Mouse (Mus musculus) kidney, postnatal 0 days (tissue): ENCODE measurements around the gene Atp5g2. TPM values are rescaled to one million over a fixed set of nuclear protein-coding genes. Genes with fewer than 3 reads are reported as not detected.

Experiments
- ATAC-seq: fragments of 200-750 bp; cut with Nextera tagmentation; replicated peaks from 2 replicates; pipeline ENCODE4 v1.8.0; 2017; ENCODE audit warnings: low read depth, moderate number of reproducible peaks, moderate TSS enrichment, moderate library complexity; ENCODE audit not compliant: low FRiP score
- DNase-seq: peaks from one replicate; pipeline ENCODE4 v3.0.0-alpha.2; 2016; ENCODE audit warnings: low spot score
- H3K27ac ChIP-seq: fragments of 300-500 bp; sonication (generic); 2 replicates; pipeline ENCODE4 v1.5.1; 2014; ENCODE audit warnings: mild to moderate bottlenecking
- H3K27me3 ChIP-seq: fragments of 300-500 bp; sonication (generic); 2 replicates; pipeline ENCODE4 v1.6.1; 2014; ENCODE audit warnings: low read length, mixed read lengths; ENCODE audit not compliant: insufficient read depth
- H3K36me3 ChIP-seq: fragments of 300-500 bp; sonication (generic); 2 replicates; pipeline ENCODE4 v1.6.1; 2014; ENCODE audit warnings: low read length, mixed read lengths; ENCODE audit not compliant: insufficient read depth
- H3K4me1 ChIP-seq: fragments of 300-500 bp; sonication (generic); replicated peaks from 2 replicates; pipeline ENCODE4 v1.6.1; 2014; ENCODE audit warnings: antibody characterized with exemption, low read length, mixed read lengths; ENCODE audit not compliant: insufficient read depth
- H3K4me2 ChIP-seq: fragments of 300-500 bp; sonication (generic); 2 replicates; pipeline ENCODE4 v1.6.1; 2014; ENCODE audit warnings: mild to moderate bottlenecking, low read length, moderate library complexity, mixed read lengths
- H3K4me3 ChIP-seq: fragments of 300-500 bp; sonication (generic); replicated peaks from 2 replicates; pipeline ENCODE4 v1.5.1; 2014; ENCODE audit warnings: low read depth, low read length
- H3K9ac ChIP-seq: fragments of 300-500 bp; sonication (generic); 2 replicates; pipeline ENCODE4 v1.6.1; 2014; ENCODE audit warnings: low read depth, low read length
- H3K9me3 ChIP-seq: fragments of 300-500 bp; sonication (generic); replicated peaks from 2 replicates; pipeline ENCODE4 v1.6.1; 2016; ENCODE audit warnings: low read length, inconsistent platforms, mixed read lengths
- CTCF ChIP-seq: IDR thresholded peaks from 2 replicates; pipeline ENCODE4 v1.5.1; 2016; ENCODE audit warnings: antibody characterized with exemption, low read depth, mild to moderate bottlenecking, moderate library complexity
- WGBS: fragments of 180-500 bp; shearing (Covaris S2); extraction: QIAGEN DNeasy Blood & Tissue Kit; methylation state at CpG from one replicate; pipeline ENCODE4 v1.1.7; 2014; 5-methylcytosine and 5-hydroxymethylcytosine counted together
- polyA plus RNA-seq: library from polyadenylated mRNA; unstranded; fragments of >200 nt; fragmentation: Nextera tagmentation; extraction: Ambion mirVana; gene quantifications from 2 replicates; pipeline ENCODE4 v1.2.1, GENCODE M21; 2015

Atp5g2 gene
- polyA plus RNA-seq = 102 and 110 TPM in 2 replicates

- 0 out of 2 replicates have a peak, but pooled peaks have one; percentile 10 for TF ChIP-seq CTCF
- Histone ChIP-seq H3K4me1 (peaks cover 10% of the 10 kb centered on the region; the same call in 1 of the 2 replicates), H3K36me3 (peaks cover under 1% of the 10 kb centered on the region), H3K9ac (peak within 1 kb of the TSS; percentile 90), H3K27ac (peak within 1 kb of the TSS; percentile 99), H3K27me3 (no peaks in the 10 kb centered on the region), H3K4me3 (peak within 1 kb of the TSS; percentile 62), H3K9me3 (no peaks in the 10 kb centered on the region), H3K4me2 (peak within 1 kb of the TSS; percentile 89)
- peak; percentile 79 for DNase-seq
- WGBS = 4% methylated on average over 37 of the region's 37 CpGs
- ATAC-seq = no peak
Measured at GRCm38 (mm10) chr15:102672215-102673071, at the start of gene Atp5g2. Gene Atp5g2, minus strand, starts transcription at chr15:102672352.

- H3K9ac ChIP-seq = peak overlapping the region; percentile 64
- 0 out of 2 replicates have a peak, but pooled peaks cover 5% of the 10 kb centered on the region for H3K4me1 ChIP-seq
- peaks cover 16% of the 10 kb centered on the region; the same call in 1 of the 2 replicates for H3K36me3 ChIP-seq
- no peak for TF ChIP-seq CTCF
- H3K9me3 ChIP-seq = no peaks in the 10 kb centered on the region
- peak overlapping the region; percentile 5; the same call in 1 of the 2 replicates for H3K27ac ChIP-seq
- no peak for DNase-seq
- peak overlapping the region; percentile 80 for H3K4me3 ChIP-seq
- no peak for ATAC-seq
- H3K4me2 ChIP-seq = peak overlapping the region; percentile 80
- 11% methylated on average over 14 of the region's 14 CpGs for WGBS
- H3K27me3 ChIP-seq = no peaks in the 10 kb centered on the region
Measured at GRCm38 (mm10) chr15:102721016-102721898, 49.1 kb upstream of the Atp5g2 start.

DNA sequence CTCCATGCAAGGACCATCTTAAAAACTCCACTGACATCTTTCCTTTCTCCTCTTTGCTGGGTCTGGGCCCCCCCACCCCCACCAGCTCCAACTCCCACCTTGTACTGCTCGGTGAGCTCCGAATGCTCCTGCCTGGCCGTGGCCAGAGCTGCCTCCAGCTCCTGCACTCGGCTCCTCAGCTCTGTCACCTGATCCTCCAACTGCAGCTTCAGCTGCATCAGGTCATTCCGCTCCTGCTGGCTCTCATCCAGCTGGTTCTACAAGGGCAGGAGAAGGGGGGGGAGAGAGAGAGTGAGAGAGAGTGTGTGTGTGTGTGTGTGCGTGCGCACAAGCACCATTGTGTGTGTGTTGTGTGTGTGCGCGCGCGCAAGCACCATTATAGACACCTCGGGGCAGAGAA, 44.0 kb upstream of the Atp5g2 start:
- no peak overlapping the region for H3K4me2 ChIP-seq
- 46% methylated on average over 12 of the region's 12 CpGs for WGBS
- H3K36me3 ChIP-seq = peaks cover 53% of the 10 kb centered on the region
- no peak overlapping the region for H3K27ac ChIP-seq
- H3K9ac ChIP-seq = no peak overlapping the region
- no peaks in the 10 kb centered on the region for H3K27me3 ChIP-seq
- no peak overlapping the region for H3K4me3 ChIP-seq
- TF ChIP-seq CTCF = no peak
- peak; percentile 57 for DNase-seq
- ATAC-seq = 0 out of 2 replicates have a peak, but pooled peaks have one; percentile 61
- 0 out of 2 replicates have a peak, but pooled peaks cover 2% of the 10 kb centered on the region for H3K4me1 ChIP-seq
- no peaks in the 10 kb centered on the region for H3K9me3 ChIP-seq

DNA sequence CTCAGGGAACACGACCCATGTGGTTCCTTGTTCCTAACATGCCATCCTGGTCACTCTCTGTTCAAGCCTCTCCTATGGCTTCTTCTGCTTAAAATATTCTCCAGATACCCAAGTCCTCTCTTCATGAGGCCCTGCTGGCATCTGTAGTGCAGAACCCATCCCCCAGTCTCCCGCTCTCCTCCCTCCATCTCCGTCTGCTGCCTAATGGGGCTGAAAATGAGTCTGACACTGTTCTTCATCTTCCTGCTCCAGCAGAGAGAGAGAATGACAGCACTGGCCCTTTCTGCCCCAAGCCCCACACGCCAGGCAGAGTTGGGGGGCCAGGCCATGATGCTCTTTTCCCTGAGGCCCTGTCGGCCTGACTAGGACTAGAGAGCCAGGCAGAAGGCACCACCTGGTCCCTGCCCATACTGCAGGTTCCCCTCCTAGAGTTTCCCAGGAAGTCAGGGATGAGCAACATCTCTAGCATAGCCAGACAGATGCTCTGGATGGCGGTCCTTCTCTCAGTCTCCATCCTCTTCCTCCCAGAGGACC, 35.7 kb upstream of the Atp5g2 start:
- no peak overlapping the region for H3K9ac ChIP-seq
- peaks cover 47% of the 10 kb centered on the region for H3K36me3 ChIP-seq
- H3K4me2 ChIP-seq = no peak overlapping the region
- no peak for TF ChIP-seq CTCF
- H3K4me1 ChIP-seq = no peaks in the 10 kb centered on the region
- ATAC-seq (no peak), DNase-seq (no peak)
- H3K9me3 ChIP-seq = no peaks in the 10 kb centered on the region
- no peaks in the 10 kb centered on the region for H3K27me3 ChIP-seq
- H3K4me3 ChIP-seq = no peak overlapping the region
- no peak overlapping the region for H3K27ac ChIP-seq
- WGBS = 49% methylated on average over 6 of the region's 6 CpGs

DNA sequence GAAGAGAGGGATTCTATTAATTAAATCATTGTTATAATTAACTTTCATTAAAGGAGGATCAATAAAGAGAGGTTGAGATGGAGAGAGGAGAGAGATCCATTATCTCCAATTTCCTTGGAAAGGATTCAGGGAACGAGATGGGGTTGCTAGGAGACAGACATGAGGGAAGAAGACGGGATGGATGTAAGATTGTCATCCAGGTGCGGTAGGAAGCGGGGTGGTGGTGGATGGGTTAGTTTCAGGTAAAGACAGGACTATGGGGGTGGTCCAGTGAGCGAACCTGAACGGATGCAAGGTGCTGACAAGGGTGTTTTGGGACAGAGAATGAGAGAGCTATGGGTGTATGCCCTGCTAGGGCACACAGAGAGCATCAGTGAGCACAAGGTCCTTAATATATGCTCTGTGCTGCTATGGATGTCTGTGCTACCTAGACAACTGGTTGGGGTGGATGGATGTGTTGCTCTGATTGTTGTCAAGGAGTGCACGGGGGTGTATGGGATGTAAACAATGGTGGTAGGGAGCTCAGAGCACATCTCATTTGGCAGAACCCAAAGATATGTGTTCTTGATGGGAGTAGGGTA, 33.9 kb upstream of the Atp5g2 start:
- ATAC-seq = no peak
- no peak overlapping the region for H3K9ac ChIP-seq
- H3K4me2 ChIP-seq = no peak overlapping the region
- H3K4me1 ChIP-seq = no peaks in the 10 kb centered on the region
- H3K36me3 ChIP-seq = peaks cover 35% of the 10 kb centered on the region
- no peaks in the 10 kb centered on the region for H3K9me3 ChIP-seq
- no peak for TF ChIP-seq CTCF
- WGBS = 78% methylated on average over 7 of the region's 7 CpGs
- no peaks in the 10 kb centered on the region for H3K27me3 ChIP-seq
- DNase-seq = no peak
- no peak overlapping the region for H3K4me3 ChIP-seq
- H3K27ac ChIP-seq = no peak overlapping the region
